Mouse (Mus musculus) left cerebral cortex, adult 18-20 months (tissue): ENCODE measurements around the gene Usp46. TPM values are rescaled to one million over a fixed set of nuclear protein-coding genes. Genes with fewer than 3 reads are reported as not detected.
"Not testable (repeated sequence)": the region's sequence is repeated elsewhere in the genome, so short reads cannot be mapped to it uniquely, and the experiment has no call there.

Experiments
- DNase-seq, 2 experiments: peaks; one replicate each; pipeline ENCODE4 v3.0.0; 2021 to 2022; ENCODE audit warnings: low spot score in 2 of 2, mixed read lengths in 1 of 2
- total RNA-seq, 2 experiments: library from RNA; stranded (reverse); gene quantifications; 2 replicates each; pipeline ENCODE4 v1.2.3; 2021

Gene Usp46
- total RNA-seq, 2 experiments from 2014 or later = 128 to 129 TPM

GRCm38 (mm10) chr5:73958614-73959013 lies 109.6 kb downstream of the Usp46 start:
- not testable (repeated sequence) for DNase-seq

GRCm38 (mm10) chr5:73958096-73958495 lies 110.1 kb downstream of the Usp46 start:
- DNase-seq = peak; percentile 20 to 23

GRCm38 (mm10) chr5:73955691-73956090 lies 112.5 kb downstream of the Usp46 start:
- DNase-seq = peak in 1 of 2 experiments; percentile 11

- DNase-seq = peak; percentile 45 to 59
Measured at GRCm38 (mm10) chr5:73955005-73955404, 113.2 kb downstream of the Usp46 start.

- DNase-seq = no peak
Measured at GRCm38 (mm10) chr5:73953066-73953614, 115.1 kb downstream of the Usp46 start.

GRCm38 (mm10) chr5:73951649-73952000 lies 116.6 kb downstream of the Usp46 start:
- DNase-seq = no peak

- peak in 1 of 2 experiments; percentile 13 for DNase-seq
Measured at GRCm38 (mm10) chr5:73950809-73951648, 117.2 kb downstream of the Usp46 start.

Other genes starting within 250 kb of the Usp46 start
- 10 to 100 TPM; 73.7 to 85.4 TPM for gene Rasl11b, start 126.9 kb upstream of the Usp46 start, total RNA-seq